Mouse (Mus musculus) heart, adult 18-20 months (tissue): Measurements from ENCODE around the gene Osm. TPM values are rescaled to one million over a fixed set of nuclear protein-coding genes. Genes with fewer than 3 reads are reported as not detected.
A peak's percentile ranks its signal among the peaks of the same experiment; 100 is the strongest.

ENCODE experiments used
- DNase-seq, 2 experiments: peaks; one replicate each; pipeline ENCODE4 v3.0.0; 2021 to 2022; ENCODE audit warnings: mixed read lengths in 1 of 2
- total RNA-seq, 2 experiments: library from RNA; stranded (reverse); gene quantifications; 2 replicates each; pipeline ENCODE4 v1.2.3; 2021

Osm gene
- total RNA-seq, 2 experiments from 2014 or later = 0.15 TPM; not detected in 1

GRCm38 (mm10) chr11:4215061-4215460, 21.2 kb upstream of the Osm start:
- no peak for DNase-seq

- DNase-seq = peak; percentile 82 to 92
Observed at GRCm38 (mm10) chr11:4216248-4217000, 19.8 kb upstream of the Osm start.

- DNase-seq = peak; percentile 94 to 98
Observed at GRCm38 (mm10) chr11:4217914-4218629, 18.1 kb upstream of the Osm start, which contains the start of gene Castor1. Castor1 (plus strand) TSS chr11:4218225.

GRCm38 (mm10) chr11:4218637-4219036, 17.6 kb upstream of the Osm start:
- DNase-seq = no peak

GRCm38 (mm10) chr11:4219317-4219751, 16.9 kb upstream of the Osm start:
- peak; percentile 89 to 91 for DNase-seq

GRCm38 (mm10) chr11:4219908-4220307, 16.3 kb upstream of the Osm start:
- DNase-seq = no peak

GRCm38 (mm10) chr11:4220443-4221400, 15.5 kb upstream of the Osm start:
- peak; percentile 79 to 92 for DNase-seq

- DNase-seq = no peak
Observed at GRCm38 (mm10) chr11:4222046-4222950, 13.9 kb upstream of the Osm start.

GRCm38 (mm10) chr11:4223393-4224188, 12.6 kb upstream of the Osm start:
- DNase-seq = no peak

GRCm38 (mm10) chr11:4224223-4224622, 12.0 kb upstream of the Osm start:
- no peak for DNase-seq

GRCm38 (mm10) chr11:4226569-4227325, 9.5 kb upstream of the Osm start:
- no peak for DNase-seq

- DNase-seq = peak; percentile 70 to 72
Observed at GRCm38 (mm10) chr11:4228463-4228862, 7.8 kb upstream of the Osm start.

- DNase-seq = no peak
Observed at GRCm38 (mm10) chr11:4229841-4230240, 6.4 kb upstream of the Osm start.

- no peak for DNase-seq
Observed at GRCm38 (mm10) chr11:4231435-4231834, 4.8 kb upstream of the Osm start.

- DNase-seq = peak in 1 of 2 experiments; percentile 65
Observed at GRCm38 (mm10) chr11:4232644-4233043, 3.6 kb upstream of the Osm start.

- no peak for DNase-seq
Observed at GRCm38 (mm10) chr11:4235052-4235655, 1.1 kb upstream of the Osm start.

- DNase-seq = peak; percentile 12 to 14
Observed at GRCm38 (mm10) chr11:4236546-4237067, 387 bp downstream of the Osm start.

- DNase-seq = peak in 1 of 2 experiments; percentile 38
Observed at GRCm38 (mm10) chr11:4237389-4237912, 1.2 kb downstream of the Osm start.
